Mouse (Mus musculus) MEL (cell line): ENCODE results near the gene Olfr191. TPM values are rescaled to one million over a fixed set of nuclear protein-coding genes. Genes with fewer than 3 reads are reported as not detected.

Experiments used
- DNase-seq: peaks from one replicate; pipeline ENCODE4 v3.0.0; 2011; ENCODE audit warnings: low read depth, low spot score
- H3K27ac ChIP-seq: 2 replicates; pipeline ENCODE4 v1.5.1; 2012; ENCODE audit warnings: low read depth, mild to moderate bottlenecking, control low read depth, low read length, moderate library complexity; ENCODE audit not compliant: control insufficient read depth
- H3K27me3 ChIP-seq, 2 experiments: fragments of 150-350 bp in 1 of 2; sonication (generic) in 1 of 2; 2 replicates each; pipeline ENCODE4 v1.6.1; 2012; ENCODE audit warnings: low read length in 2 of 2, mild to moderate bottlenecking in 2 of 2, improper control_type of control experiment in 1 of 2, moderate library complexity in 1 of 2; ENCODE audit not compliant: insufficient read depth in 2 of 2, control insufficient read depth in 1 of 2
- H3K36me3 ChIP-seq, 2 experiments: 2 replicates each; pipeline ENCODE4 v1.6.1; 2012 to 2014; ENCODE audit warnings: low read length in 2 of 2, improper control_type of control experiment in 1 of 2, inconsistent platforms in 1 of 2, mild to moderate bottlenecking in 1 of 2; ENCODE audit not compliant: insufficient read depth in 2 of 2, control insufficient read depth in 1 of 2
- H3K4me1 ChIP-seq, 2 experiments: fragments of 150-350 bp in 1 of 2; sonication (generic) in 1 of 2; 2 replicates each; pipeline ENCODE4 v1.6.1; 2012; ENCODE audit warnings: low read length in 2 of 2, improper control_type of control experiment in 1 of 2, mild to moderate bottlenecking in 1 of 2; ENCODE audit not compliant: insufficient read depth in 2 of 2, control insufficient read depth in 1 of 2
- H3K4me3 ChIP-seq, 2 experiments: fragments of 150-350 bp in 1 of 2; sonication (generic) in 1 of 2; 2 replicates each; pipeline ENCODE4 v1.5.1; 2012; ENCODE audit warnings: low read depth in 2 of 2, low read length in 2 of 2, mild to moderate bottlenecking in 2 of 2, moderate library complexity in 2 of 2, control low read depth in 1 of 2, improper control_type of control experiment in 1 of 2; ENCODE audit not compliant: control insufficient read depth in 1 of 2, insufficient read depth in 1 of 2
- H3K79me2 ChIP-seq: 2 replicates; pipeline ENCODE4 v1.6.1; 2012; ENCODE audit warnings: mild to moderate bottlenecking, low read length, moderate library complexity; ENCODE audit not compliant: control insufficient read depth, poor library complexity, insufficient read depth
- H3K9ac ChIP-seq: 2 replicates; pipeline ENCODE4 v1.6.1; 2012; ENCODE audit warnings: low read depth, mild to moderate bottlenecking, control low read depth, low read length, moderate library complexity; ENCODE audit not compliant: control insufficient read depth, poor library complexity, severe bottlenecking
- H3K9me3 ChIP-seq: fragments of 150-350 bp; sonication (generic); replicated peaks from 2 replicates; pipeline ENCODE4 v1.6.1; 2012; ENCODE audit warnings: mild to moderate bottlenecking, low read length, improper control_type of control experiment, moderate library complexity; ENCODE audit not compliant: insufficient read depth
- CTCF ChIP-seq, 3 experiments: IDR thresholded peaks in 2 of 3; conservative IDR thresholded peaks in 1 of 3; 2 replicates each; pipeline ENCODE4 v1.5.1; 2011 to 2012; ENCODE audit warnings: low read length in 3 of 3, low read depth in 2 of 3, mild to moderate bottlenecking in 2 of 3, improper control_type of control experiment in 1 of 3, inconsistent platforms in 1 of 3, mixed read lengths in 1 of 3, moderate library complexity in 1 of 3; ENCODE audit not compliant: control insufficient read depth in 1 of 3, insufficient read depth in 1 of 3, poor library complexity in 1 of 3, severe bottlenecking in 1 of 3
- E2F4 ChIP-seq: IDR thresholded peaks from 2 replicates; pipeline ENCODE4 v1.6.1; 2011; ENCODE audit warnings: low read depth, low read length, improper control_type of control experiment, borderline replicate concordance
- EP300 ChIP-seq, 2 experiments: IDR thresholded peaks; 2 replicates each; pipeline ENCODE4 v1.6.1; 2011; ENCODE audit warnings: improper control_type of control experiment in 2 of 2, low read length in 2 of 2, low read depth in 1 of 2, mild to moderate bottlenecking in 1 of 2
- GATA1 ChIP-seq: IDR thresholded peaks from 2 replicates; pipeline ENCODE4 v1.6.1; 2011; ENCODE audit warnings: low read depth, low read length, improper control_type of control experiment
- MAZ ChIP-seq: IDR thresholded peaks from 2 replicates; pipeline ENCODE4 v1.6.1; 2012; ENCODE audit warnings: low read depth, mild to moderate bottlenecking, inconsistent platforms, low read length, improper control_type of control experiment
- MEF2A ChIP-seq: IDR thresholded peaks from 2 replicates; pipeline ENCODE4 v1.6.1; 2014; ENCODE audit warnings: low read depth, mild to moderate bottlenecking, inconsistent platforms, low read length, improper control_type of control experiment; ENCODE audit not compliant: poor library complexity, insufficient replicate concordance, severe bottlenecking; ENCODE audit errors: extremely low read depth
- MXI1 ChIP-seq: IDR thresholded peaks from 2 replicates; pipeline ENCODE4 v1.6.1; 2011; ENCODE audit warnings: mild to moderate bottlenecking, low read depth, low read length, improper control_type of control experiment
- MYB ChIP-seq: IDR thresholded peaks from 2 replicates; pipeline ENCODE4 v1.6.1; 2011; ENCODE audit warnings: mild to moderate bottlenecking, low read depth, low read length, improper control_type of control experiment
- MYC ChIP-seq: IDR thresholded peaks from 2 replicates; pipeline ENCODE4 v1.6.1; 2011; ENCODE audit warnings: low read depth, mild to moderate bottlenecking, low read length, improper control_type of control experiment, moderate library complexity
- NELFE ChIP-seq: IDR thresholded peaks from 2 replicates; pipeline ENCODE4 v1.6.1; 2011; ENCODE audit warnings: low read depth, low read length, improper control_type of control experiment
- POLR2AphosphoS2 ChIP-seq: IDR thresholded peaks from 2 replicates; pipeline ENCODE4 v1.6.1; 2011; ENCODE audit warnings: low read length, improper control_type of control experiment
- POLR2AphosphoS5 ChIP-seq: IDR thresholded peaks from 2 replicates; pipeline ENCODE4 v1.6.1; 2012; ENCODE audit warnings: low read depth, borderline replicate concordance, mild to moderate bottlenecking, inconsistent platforms, low read length, moderate library complexity, mixed read lengths
- SMC3 ChIP-seq: IDR thresholded peaks from 2 replicates; pipeline ENCODE4 v1.6.1; 2011; ENCODE audit warnings: low read depth, low read length, improper control_type of control experiment
- TAL1 ChIP-seq: IDR thresholded peaks from 2 replicates; pipeline ENCODE4 v1.6.1; 2012; ENCODE audit warnings: mild to moderate bottlenecking, inconsistent platforms, low read length, moderate library complexity, mixed read lengths
- ZC3H11A ChIP-seq: IDR thresholded peaks from 2 replicates; pipeline ENCODE4 v1.6.1; 2012; ENCODE audit warnings: low read depth, mild to moderate bottlenecking, inconsistent platforms, low read length, improper control_type of control experiment
- ZMIZ1 ChIP-seq: IDR thresholded peaks from 2 replicates; pipeline ENCODE4 v1.6.1; 2012; ENCODE audit warnings: low read depth, mild to moderate bottlenecking, inconsistent platforms, low read length, improper control_type of control experiment, moderate library complexity
- ZNF384 ChIP-seq: IDR thresholded peaks from 2 replicates; pipeline ENCODE4 v1.6.1; 2012; ENCODE audit warnings: low read depth, mild to moderate bottlenecking, inconsistent platforms, low read length, improper control_type of control experiment
- polyA plus RNA-seq, 2 experiments: library from polyadenylated mRNA; stranded (reverse) in 1 of 2; unstranded in 1 of 2; fragments of >175 nt in 1 of 2; fragments of >200 nt in 1 of 2; gene quantifications; 2 replicates each; pipeline versions ENCODE4 v1.2.1 to v1.2.4; 2012; ENCODE audit warnings: low replicate concordance in 2 of 2, low read depth in 1 of 2; ENCODE audit not compliant: insufficient read length in 2 of 2, insufficient read depth in 1 of 2, missing spikeins in 1 of 2
- total RNA-seq: library from RNA; depleted of rRNA; stranded (reverse); fragments of 300-350 nt; gene quantifications from 2 replicates; pipeline ENCODE4 v1.2.3, GENCODE M21; 2012

Olfr191 gene
- total and polyA plus RNA-seq, 3 experiments: 0.01 TPM; not detected in 2

DNA sequence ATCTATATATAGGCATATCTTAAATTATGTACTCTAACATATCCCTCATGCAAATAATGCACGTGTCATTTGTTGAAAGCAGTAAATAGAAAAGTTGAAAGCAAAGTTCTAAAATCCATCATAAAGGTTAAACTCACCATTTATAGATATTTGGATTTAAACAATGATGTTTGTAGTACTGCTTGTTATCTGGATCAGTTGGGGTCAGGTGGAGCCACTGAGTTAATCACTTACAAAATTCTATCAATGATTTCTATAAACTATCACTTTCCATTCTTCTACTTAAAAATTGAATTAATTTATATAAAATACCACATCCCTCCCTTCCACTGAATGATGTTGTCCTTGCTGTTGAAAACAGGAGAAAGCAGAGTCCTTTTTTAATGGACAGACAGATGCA, 40.8 kb downstream of the Olfr191 start:
- H3K27me3 ChIP-seq: no peaks in the 10 kb centered on the region
- no peak for DNase-seq
- H3K4me1 ChIP-seq: peaks cover 0 to 3% of the 10 kb centered on the region in 2 experiments; a peak in 2 of 4 replicates
- TF ChIP-seq MXI1 (no peak), EP300 (IDR thresholded peaks at IDR 0.05; ENCODE audit: low read depth in 1 of 2, low read length in 2 of 2) (no peak), GATA1 (no peak), POLR2AphosphoS5 (no peak), NELFE (no peak), MAZ (no peak), MYB (no peak), SMC3 (no peak), ZNF384 (no peak), ZMIZ1 (no peak), CTCF (IDR thresholded peaks at IDR 0.05 in 2 of 3, conservative IDR thresholded peaks at IDR 0.05 in 1 of 3; ENCODE audit: control insufficient read depth in 1 of 3, insufficient read depth in 1 of 3, low read depth in 2 of 3, low read length in 3 of 3, poor library complexity in 1 of 3, severe bottlenecking in 1 of 3) (no peak), TAL1 (no peak), MEF2A (no peak), E2F4 (no peak), POLR2AphosphoS2 (no peak)
- no peaks in the 10 kb centered on the region for H3K79me2 ChIP-seq
- no peak overlapping the region for H3K27ac ChIP-seq
- H3K36me3 ChIP-seq: peaks cover 0 to 7% of the 10 kb centered on the region in 2 experiments; a peak in 2 of 4 replicates
- no peak overlapping the region for H3K9ac ChIP-seq
- no peaks in the 10 kb centered on the region for H3K9me3 ChIP-seq
- no peak overlapping the region for H3K4me3 ChIP-seq

DNA sequence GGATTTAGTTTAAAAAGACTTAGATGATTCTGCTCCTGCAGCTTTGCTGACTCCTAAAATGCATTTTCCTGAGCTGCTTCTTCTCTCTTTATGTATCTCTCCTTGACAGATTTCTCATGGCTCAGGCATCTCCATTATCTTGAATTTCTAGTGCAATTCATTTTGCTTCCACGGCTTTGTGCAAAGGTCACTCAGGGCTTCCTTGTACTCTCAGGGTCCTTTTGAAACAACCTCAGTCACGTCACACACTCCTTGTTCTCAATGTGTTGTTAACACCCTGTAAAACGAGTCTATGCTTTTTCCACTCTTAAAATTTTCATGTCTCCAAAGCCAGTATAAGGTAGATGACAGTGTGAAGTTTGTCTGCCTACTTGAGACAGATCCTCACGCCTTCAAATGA, 42.0 kb downstream of the Olfr191 start:
- Histone ChIP-seq H3K9ac (no peak overlapping the region), H3K79me2 (no peaks in the 10 kb centered on the region), H3K4me3 (no peak overlapping the region), H3K27ac (no peak overlapping the region), H3K27me3 (no peaks in the 10 kb centered on the region), H3K9me3 (no peaks in the 10 kb centered on the region), H3K4me1 (peaks cover 0 to 3% of the 10 kb centered on the region in 2 experiments; a peak in 2 of 4 replicates), H3K36me3 (peaks cover 0 to 7% of the 10 kb centered on the region in 2 experiments; a peak in 2 of 4 replicates)
- no peak for DNase-seq
- TF ChIP-seq SMC3: no peak
- no peak for TF ChIP-seq EP300 (IDR thresholded peaks at IDR 0.05; ENCODE audit: low read depth in 1 of 2, low read length in 2 of 2)
- no peak for TF ChIP-seq MYC
- no peak for TF ChIP-seq ZC3H11A
- TF ChIP-seq E2F4: no peak
- TF ChIP-seq CTCF (IDR thresholded peaks at IDR 0.05 in 2 of 3, conservative IDR thresholded peaks at IDR 0.05 in 1 of 3; ENCODE audit: control insufficient read depth in 1 of 3, insufficient read depth in 1 of 3, low read depth in 2 of 3, low read length in 3 of 3, poor library complexity in 1 of 3, severe bottlenecking in 1 of 3): no peak
